Mouse (Mus musculus) A20 (cell line): ENCODE results near the gene Sycp2.

ENCODE experiments used
- DNase-seq: peaks from one replicate; pipeline ENCODE4 v3.0.0-alpha.2; 2011; ENCODE audit warnings: low read depth, low spot score

Sycp2 gene

GRCm38 (mm10) chr2:178407053-178407815, at the start of gene Sycp2:
Sycp2 (minus strand) TSS chr2:178407685.
- DNase-seq = no peak

GRCm38 (mm10) chr2:178454664-178455516, 47.4 kb upstream of the Sycp2 start:
- DNase-seq = no peak

- no peak for DNase-seq
Measured at GRCm38 (mm10) chr2:178450961-178451360, 43.5 kb upstream of the Sycp2 start.

DNA sequence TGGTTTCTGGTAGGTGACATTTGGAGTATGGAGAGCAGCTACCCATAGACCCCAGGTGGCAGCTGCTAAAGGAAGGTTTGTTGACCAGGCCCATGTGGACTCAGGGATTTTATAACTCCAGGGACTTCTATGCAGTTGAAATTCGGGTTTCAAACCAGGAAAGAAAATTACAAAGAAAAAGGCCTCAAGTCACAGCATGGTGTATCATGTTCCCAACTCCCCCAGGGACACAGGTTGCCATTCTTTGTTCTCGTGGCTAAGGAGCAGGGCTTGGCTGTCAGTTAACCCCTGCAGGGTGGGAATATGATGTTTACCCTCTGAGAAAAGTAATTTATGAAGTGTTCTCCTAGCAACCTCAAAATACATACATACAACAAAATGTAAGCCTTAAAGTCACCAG, 42.8 kb upstream of the Sycp2 start:
- DNase-seq = no peak

DNA sequence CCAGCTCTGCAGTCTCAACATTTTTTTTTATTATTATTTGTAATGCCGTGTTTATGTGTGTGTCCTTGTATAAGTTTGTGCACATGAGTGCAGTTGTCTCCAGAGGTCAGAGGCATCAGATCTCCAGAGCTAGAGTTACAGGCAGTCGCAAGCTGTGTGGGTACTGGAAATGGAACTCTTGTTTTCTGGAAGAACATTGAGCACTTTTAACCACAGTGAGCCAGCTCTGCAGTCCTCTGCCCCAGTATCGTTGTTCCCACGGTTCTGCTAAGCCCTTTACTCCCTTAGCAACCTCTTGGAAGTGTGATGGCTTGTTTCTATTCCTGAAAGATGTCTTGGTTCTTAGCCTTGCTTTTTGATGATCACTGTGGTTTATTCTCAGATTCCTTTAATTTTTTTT, 41.9 kb upstream of the Sycp2 start:
- no peak for DNase-seq

DNA sequence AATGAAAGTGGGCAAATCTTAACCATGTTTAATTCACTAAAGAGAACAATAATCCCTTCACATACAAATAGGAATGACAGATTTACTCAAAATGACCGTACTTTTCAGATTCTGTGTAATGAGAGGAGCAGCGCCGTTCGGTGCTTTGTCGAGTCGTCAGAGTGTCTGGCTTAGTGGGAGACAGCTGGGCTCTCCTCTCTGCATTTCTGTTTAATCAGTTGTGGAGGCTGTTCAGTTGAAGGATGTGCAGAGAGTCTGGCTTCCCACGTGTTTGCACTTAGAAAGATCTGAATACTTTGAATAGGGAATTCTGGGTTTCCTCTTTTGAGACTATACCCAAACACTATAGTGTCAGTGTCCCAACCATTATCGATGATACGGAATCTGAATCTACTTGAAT, 29.8 kb upstream of the Sycp2 start:
- DNase-seq = no peak

DNA sequence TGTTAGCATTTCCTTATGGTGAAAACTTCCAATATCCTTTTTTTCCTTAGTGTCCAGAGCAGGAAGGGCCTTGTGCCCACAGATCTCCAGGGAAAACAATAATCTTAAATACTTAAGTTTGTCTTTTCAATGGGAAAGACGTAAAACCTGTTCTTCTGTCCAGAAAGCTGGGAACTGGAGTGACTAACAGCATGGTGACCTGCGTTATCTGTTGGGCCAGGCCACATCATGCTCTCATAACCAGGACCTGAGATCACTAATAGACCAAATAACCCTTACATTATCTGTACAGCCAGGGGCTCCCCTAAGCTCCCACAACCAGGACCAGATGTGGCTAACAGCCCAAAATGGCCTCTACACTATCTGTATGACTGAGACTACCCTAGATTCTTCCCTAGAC, 26.4 kb upstream of the Sycp2 start:
- no peak for DNase-seq

GRCm38 (mm10) chr2:178433495-178433894, 26.0 kb upstream of the Sycp2 start:
- DNase-seq = no peak

DNA sequence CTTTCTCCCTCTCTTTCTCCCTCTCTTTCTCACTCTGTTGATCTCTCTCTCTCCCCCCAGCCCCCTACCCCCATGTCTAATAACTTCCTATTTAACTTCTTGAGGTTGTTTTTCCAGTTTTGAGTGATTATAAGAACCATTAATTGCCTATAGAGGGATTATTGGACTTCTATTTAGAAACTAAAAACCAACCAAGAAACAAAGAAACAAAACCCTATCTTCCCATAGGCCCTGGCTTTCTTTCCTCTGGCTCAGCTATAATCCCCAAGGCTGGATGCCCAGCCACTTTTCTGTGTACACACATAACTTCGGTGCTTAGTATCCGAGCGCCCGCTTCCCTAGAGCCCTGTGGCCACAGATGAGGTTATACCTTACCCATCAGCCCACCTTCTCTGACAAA, 22.7 kb upstream of the Sycp2 start, which contains the start of gene Cdh26:
Cdh26 (plus strand) TSS at position 301 of the 400 bp plus-strand sequence.
- DNase-seq = no peak

DNA sequence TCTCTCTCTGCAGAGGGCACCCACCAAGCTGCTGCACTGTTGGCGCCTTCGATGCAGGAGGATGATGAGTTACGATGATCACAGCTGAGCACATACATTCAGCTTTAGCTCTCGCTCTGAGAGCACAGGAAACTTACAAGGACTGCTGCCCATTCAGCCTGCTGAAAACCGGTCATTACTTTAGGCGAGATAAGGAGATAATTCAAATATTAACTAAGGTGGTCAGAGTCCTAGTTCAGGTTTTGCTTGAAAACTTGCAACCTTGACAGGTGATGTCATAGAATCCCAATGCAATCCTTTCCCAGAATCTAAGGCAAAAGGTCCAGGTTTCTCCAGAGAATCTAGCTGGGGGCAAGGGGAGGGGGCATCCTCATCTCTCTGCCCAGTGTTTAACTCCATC, 21.9 kb upstream of the Sycp2 start:
- DNase-seq = no peak

GRCm38 (mm10) chr2:178428676-178429075, 21.2 kb upstream of the Sycp2 start:
- DNase-seq = no peak

GRCm38 (mm10) chr2:178428183-178428582, 20.7 kb upstream of the Sycp2 start:
- no peak for DNase-seq

- DNase-seq = no peak
Measured at GRCm38 (mm10) chr2:178427181-178427580, 19.7 kb upstream of the Sycp2 start.

- DNase-seq = no peak
Measured at GRCm38 (mm10) chr2:178426229-178426628, 18.7 kb upstream of the Sycp2 start.

GRCm38 (mm10) chr2:178423223-178423622, 15.7 kb upstream of the Sycp2 start:
- no peak for DNase-seq

DNA sequence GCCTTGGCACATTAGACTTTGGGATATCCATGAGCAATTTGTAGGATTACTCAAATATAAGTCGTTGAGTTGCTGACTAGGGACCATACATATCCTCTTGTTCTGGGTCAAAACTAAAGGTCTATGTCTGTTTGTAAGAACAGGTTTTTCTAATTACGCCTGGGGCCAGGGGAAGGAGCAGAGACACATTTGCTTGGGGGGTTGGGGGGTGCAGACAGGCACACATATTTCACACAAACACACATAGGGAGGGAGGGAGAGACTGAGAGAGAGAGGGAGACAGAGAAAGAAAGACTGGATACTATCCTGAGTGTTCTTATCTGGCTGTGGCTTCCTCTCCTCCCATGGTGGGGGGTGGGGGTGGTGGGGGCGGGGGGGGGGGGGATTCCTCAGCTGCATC, 14.7 kb upstream of the Sycp2 start:
- DNase-seq = no peak

- no peak for DNase-seq
Measured at GRCm38 (mm10) chr2:178421603-178422002, 14.1 kb upstream of the Sycp2 start.

GRCm38 (mm10) chr2:178420576-178420975, 13.1 kb upstream of the Sycp2 start:
- no peak for DNase-seq

GRCm38 (mm10) chr2:178416970-178417369, 9.5 kb upstream of the Sycp2 start:
- DNase-seq = no peak

DNA sequence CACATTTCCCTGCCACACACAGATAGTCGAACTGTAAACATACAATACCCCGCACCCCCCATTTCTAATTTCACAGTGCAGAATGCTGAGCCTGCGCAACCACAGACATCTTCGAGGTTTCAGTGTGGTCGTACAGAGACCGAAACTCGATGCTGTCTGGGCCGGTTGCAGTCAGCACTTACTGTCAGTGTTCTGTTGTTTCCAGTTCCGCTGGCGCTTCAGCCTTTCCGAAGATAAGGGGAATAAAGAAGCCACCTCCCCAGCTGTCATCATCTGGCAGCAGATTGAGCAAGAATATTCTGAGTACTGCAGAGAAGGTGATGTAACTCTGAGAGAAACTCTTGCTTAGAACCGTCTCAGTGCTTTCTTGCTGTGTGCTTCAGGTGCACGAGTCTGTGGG, 8.9 kb upstream of the Sycp2 start:
- no peak for DNase-seq

GRCm38 (mm10) chr2:178415150-178415448, 7.6 kb upstream of the Sycp2 start:
- no peak for DNase-seq

DNA sequence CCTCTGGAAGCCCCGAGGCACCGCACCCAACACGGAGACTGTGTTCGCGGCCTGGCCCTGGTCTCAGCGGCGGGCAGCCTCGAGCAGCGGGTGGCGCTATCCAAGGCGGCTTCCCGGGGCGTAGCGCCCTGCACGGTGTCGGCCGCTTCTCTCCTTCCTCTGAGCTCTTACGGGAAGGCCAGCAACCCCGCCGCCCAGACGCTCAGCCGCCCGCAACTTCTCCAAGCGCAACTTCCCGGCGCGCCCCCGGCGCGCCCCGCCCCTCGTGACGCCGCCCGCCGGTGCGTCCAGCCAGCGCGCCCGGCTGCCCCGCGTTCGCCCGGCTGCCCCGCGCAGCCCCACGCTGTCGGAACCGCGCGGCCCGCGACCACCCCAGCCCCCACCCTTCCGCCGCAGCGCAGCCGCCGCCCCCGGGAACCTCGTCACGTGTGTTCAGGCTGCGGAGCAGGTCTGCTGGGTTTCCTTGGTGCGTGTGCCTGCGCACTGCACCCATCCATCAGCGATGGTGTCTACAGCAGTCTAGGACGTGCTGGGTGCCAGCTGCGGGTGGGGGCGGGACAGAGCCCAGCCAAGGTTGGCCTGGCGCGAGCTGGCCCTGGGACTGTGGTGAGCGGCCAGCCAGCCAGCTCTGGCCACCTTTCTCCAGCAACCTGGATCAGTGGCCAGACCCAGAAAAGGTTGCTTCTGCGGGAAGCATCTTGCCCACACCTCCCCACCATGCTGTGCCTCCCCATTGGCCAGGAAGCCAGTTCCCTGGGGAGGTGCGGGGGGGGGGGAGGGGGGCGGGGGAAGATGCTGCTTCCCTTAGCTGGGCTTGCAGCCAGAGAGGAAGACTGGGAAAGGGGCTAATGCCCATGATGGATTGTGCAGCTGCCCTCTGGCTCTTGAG, 7.0 kb upstream of the Sycp2 start, which contains the start of the genes Ppp1r3d and Fam217b:
Ppp1r3d (minus strand) TSS at position 212 of the 889 bp plus-strand sequence.
Fam217b (plus strand) TSS at position 264 of the 889 bp plus-strand sequence.
- no peak for DNase-seq
